Mouse (Mus musculus) lung, postnatal 25 days (tissue): ENCODE data around the gene Arhgef25.

Experiments used
- DNase-seq: peaks from one replicate; pipeline ENCODE4 v3.0.0; 2022; ENCODE audit warnings: low spot score

Gene Arhgef25

GRCm38 (mm10) chr10:127186451-127186850 is 3.4 kb downstream of the Arhgef25 start:
- no peak for DNase-seq

- no peak for DNase-seq
Measured at GRCm38 (mm10) chr10:127185506-127185905, 4.4 kb downstream of the Arhgef25 start.

GRCm38 (mm10) chr10:127185101-127185500 is 4.8 kb downstream of the Arhgef25 start:
- DNase-seq: no peak

GRCm38 (mm10) chr10:127183759-127184158 is 6.1 kb downstream of the Arhgef25 start:
- no peak for DNase-seq

- DNase-seq: no peak
Measured at GRCm38 (mm10) chr10:127182624-127183023, 7.3 kb downstream of the Arhgef25 start.

GRCm38 (mm10) chr10:127181566-127181965 is 8.3 kb downstream of the Arhgef25 start:
- no peak for DNase-seq

- no peak for DNase-seq
Measured at GRCm38 (mm10) chr10:127180695-127181047, 9.2 kb downstream of the Arhgef25 start.

- DNase-seq: no peak
Measured at GRCm38 (mm10) chr10:127179871-127180694, 9.8 kb downstream of the Arhgef25 start, which contains the start of gene Slc26a10. Gene Slc26a10 (minus strand): TSS chr10:127180645.

GRCm38 (mm10) chr10:127178286-127179027 is 11.4 kb downstream of the Arhgef25 start:
- DNase-seq: no peak

- DNase-seq: peak; percentile 73
Measured at GRCm38 (mm10) chr10:127177719-127178118, 12.2 kb downstream of the Arhgef25 start.

- no peak for DNase-seq
Measured at GRCm38 (mm10) chr10:127177235-127177634, 12.6 kb downstream of the Arhgef25 start.

GRCm38 (mm10) chr10:127176756-127177155 is 13.1 kb downstream of the Arhgef25 start:
- DNase-seq: no peak

GRCm38 (mm10) chr10:127176228-127176627 is 13.7 kb downstream of the Arhgef25 start:
- no peak for DNase-seq

GRCm38 (mm10) chr10:127174170-127174569 is 15.7 kb downstream of the Arhgef25 start:
- DNase-seq: no peak

GRCm38 (mm10) chr10:127173148-127174065 is 16.5 kb downstream of the Arhgef25 start:
- DNase-seq: no peak

GRCm38 (mm10) chr10:127171631-127172200 is 18.2 kb downstream of the Arhgef25 start:
- no peak for DNase-seq

GRCm38 (mm10) chr10:127170837-127171272 is 19.0 kb downstream of the Arhgef25 start:
- peak; percentile 76 for DNase-seq

- no peak for DNase-seq
Measured at GRCm38 (mm10) chr10:127170002-127170401, 19.9 kb downstream of the Arhgef25 start.

GRCm38 (mm10) chr10:127167614-127168192 is 22.2 kb downstream of the Arhgef25 start:
- DNase-seq: peak; percentile 67

GRCm38 (mm10) chr10:127166771-127167613 is 22.9 kb downstream of the Arhgef25 start:
- DNase-seq: peak; percentile 26
